Mouse (Mus musculus): ENCODE results near the gene Pacsin3. TPM values are rescaled to one million over a fixed set of nuclear protein-coding genes. Genes with fewer than 3 reads are reported as not detected.

Pacsin3 gene
- polyA plus RNA-seq, 2 experiments, result 43.2 to 73.8 TPM

DNA sequence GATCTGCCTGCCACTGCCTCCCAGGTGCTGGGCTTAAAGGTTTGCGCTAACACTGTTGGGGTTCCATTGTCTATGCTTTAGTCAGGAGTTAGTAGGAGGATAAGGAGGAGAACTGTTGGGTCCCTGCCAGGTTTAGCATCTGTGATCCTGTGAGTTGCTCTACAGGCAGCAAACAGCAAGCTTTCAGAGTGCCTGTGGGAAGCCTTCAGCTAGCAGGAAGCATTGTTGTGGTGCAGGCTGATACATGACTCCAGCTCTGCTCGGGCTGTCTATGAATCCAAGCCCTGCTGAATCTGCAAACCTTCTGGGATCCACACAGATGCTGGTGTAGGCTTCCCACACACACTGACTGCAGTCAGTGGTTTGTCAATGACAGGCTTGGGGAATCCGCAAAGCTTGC lies 12.3 kb upstream of the Pacsin3 start:
- H3K4me1 ChIP-seq (ENCODE audit: control insufficient read depth, insufficient read depth, low read length), result no peaks in the 10 kb centered on the region
- no peak overlapping the region for H3K27ac ChIP-seq (replicated peaks; ENCODE audit: low read depth, low read length)
- H3K9ac ChIP-seq (ENCODE audit: low read depth, low read length, severe bottlenecking), result no peak overlapping the region
- no peaks in the 10 kb centered on the region for H3K9me3 ChIP-seq (ENCODE audit: control insufficient read depth, low read length)
- H3K4me2 ChIP-seq (replicated peaks; ENCODE audit: low read depth, low read length, severe bottlenecking), result no peak overlapping the region
- no peaks in the 10 kb centered on the region for H3K36me3 ChIP-seq (ENCODE audit: control insufficient read depth, insufficient read depth, low read length)
- ATAC-seq (ENCODE audit: low FRiP score, low read depth) (no peak), DNase-seq (ENCODE audit: low spot score) (peak; percentile 63)
- 66% methylated on average over 3 of the region's 3 CpGs for WGBS
- no peak for TF ChIP-seq POLR2A (IDR thresholded peaks at IDR 0.05; ENCODE audit: borderline replicate concordance, extremely low read depth, insufficient read depth, insufficient read length)
- no peaks in the 10 kb centered on the region for H3K27me3 ChIP-seq (ENCODE audit: control insufficient read depth, insufficient read depth, low read length)
- H3K4me3 ChIP-seq (replicated peaks; ENCODE audit: low read length), result no peak overlapping the region

DNA sequence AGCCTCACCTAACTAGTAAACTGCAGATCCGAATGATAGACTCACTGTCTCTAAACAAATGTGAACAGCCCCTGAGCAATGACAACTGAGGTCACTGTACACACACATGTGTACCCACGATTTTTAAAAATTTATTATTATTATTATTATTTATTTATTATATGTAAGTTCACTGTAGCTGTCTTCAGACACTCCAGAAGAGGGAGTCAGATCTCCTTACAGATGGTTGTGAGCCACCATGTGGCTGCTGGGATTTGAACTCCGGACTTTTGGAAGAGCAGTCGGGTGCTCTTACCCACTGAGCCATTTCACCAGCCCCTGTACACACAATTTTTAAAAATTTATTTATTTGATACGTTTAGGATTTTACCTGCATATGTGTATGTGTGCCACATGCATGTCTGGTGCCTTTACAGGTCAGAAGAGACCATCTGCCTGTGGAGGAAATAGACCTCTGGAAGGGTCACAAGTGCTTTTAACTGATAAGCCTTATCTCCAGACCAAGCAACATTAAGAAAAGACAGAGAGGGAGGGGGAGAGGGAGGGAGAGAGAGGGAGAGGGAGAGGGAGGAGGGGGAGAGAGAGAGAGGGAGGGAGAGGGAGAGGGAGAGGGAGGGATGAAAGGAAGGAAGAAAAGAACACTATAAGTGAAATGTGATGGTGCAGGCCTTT lies 11.1 kb upstream of the Pacsin3 start:
- WGBS, result 79% methylated on average over 5 of the region's 5 CpGs
- TF ChIP-seq POLR2A (IDR thresholded peaks at IDR 0.05; ENCODE audit: borderline replicate concordance, extremely low read depth, insufficient read depth, insufficient read length), result no peak
- no peak for ATAC-seq (ENCODE audit: low FRiP score, low read depth)
- H3K9ac ChIP-seq (ENCODE audit: low read depth, low read length, severe bottlenecking), result no peak overlapping the region
- H3K27me3 ChIP-seq (ENCODE audit: control insufficient read depth, insufficient read depth, low read length), result no peaks in the 10 kb centered on the region
- no peak overlapping the region for H3K27ac ChIP-seq (replicated peaks; ENCODE audit: low read depth, low read length)
- no peaks in the 10 kb centered on the region for H3K9me3 ChIP-seq (ENCODE audit: control insufficient read depth, low read length)
- no peak overlapping the region for H3K4me2 ChIP-seq (replicated peaks; ENCODE audit: low read depth, low read length, severe bottlenecking)
- H3K4me1 ChIP-seq (ENCODE audit: control insufficient read depth, insufficient read depth, low read length), result no peaks in the 10 kb centered on the region
- no peak for DNase-seq (ENCODE audit: low spot score)
- no peak overlapping the region for H3K4me3 ChIP-seq (replicated peaks; ENCODE audit: low read length)
- no peaks in the 10 kb centered on the region for H3K36me3 ChIP-seq (ENCODE audit: control insufficient read depth, insufficient read depth, low read length)

DNA sequence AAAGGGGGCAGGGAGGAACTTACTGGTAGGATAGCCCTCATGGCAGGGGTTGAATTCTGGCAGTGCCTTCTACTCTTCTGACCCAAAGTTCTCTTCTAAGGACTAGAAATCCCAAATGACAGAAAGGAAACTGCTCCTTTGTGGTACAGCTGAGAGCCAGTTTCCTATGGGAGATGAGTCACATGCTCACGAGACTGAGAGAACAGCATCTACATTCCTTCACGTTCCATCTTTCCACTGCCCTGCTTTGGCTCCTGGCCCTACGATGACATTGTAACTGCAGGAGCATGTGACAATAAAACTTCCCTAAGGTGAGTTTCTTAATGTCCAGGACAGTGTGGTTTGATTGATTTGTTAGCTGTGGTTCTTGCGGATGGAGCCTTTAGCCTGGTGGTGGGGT lies 7.4 kb upstream of the Pacsin3 start:
- Histone ChIP-seq H3K27ac (replicated peaks; ENCODE audit: low read depth, low read length) (no peak overlapping the region), H3K4me2 (replicated peaks; ENCODE audit: low read depth, low read length, severe bottlenecking) (no peak overlapping the region), H3K9ac (ENCODE audit: low read depth, low read length, severe bottlenecking) (no peak overlapping the region), H3K27me3 (ENCODE audit: control insufficient read depth, insufficient read depth, low read length) (no peaks in the 10 kb centered on the region), H3K36me3 (ENCODE audit: control insufficient read depth, insufficient read depth, low read length) (no peaks in the 10 kb centered on the region), H3K9me3 (ENCODE audit: control insufficient read depth, low read length) (no peaks in the 10 kb centered on the region), H3K4me3 (replicated peaks; ENCODE audit: low read length) (no peak overlapping the region), H3K4me1 (ENCODE audit: control insufficient read depth, insufficient read depth, low read length) (no peaks in the 10 kb centered on the region)
- DNase-seq (ENCODE audit: low spot score) (no peak), ATAC-seq (ENCODE audit: low FRiP score, low read depth) (no peak)
- TF ChIP-seq POLR2A (IDR thresholded peaks at IDR 0.05; ENCODE audit: borderline replicate concordance, extremely low read depth, insufficient read depth, insufficient read length), result no peak
- WGBS, result 79% methylated on average over 4 of the region's 4 CpGs

DNA sequence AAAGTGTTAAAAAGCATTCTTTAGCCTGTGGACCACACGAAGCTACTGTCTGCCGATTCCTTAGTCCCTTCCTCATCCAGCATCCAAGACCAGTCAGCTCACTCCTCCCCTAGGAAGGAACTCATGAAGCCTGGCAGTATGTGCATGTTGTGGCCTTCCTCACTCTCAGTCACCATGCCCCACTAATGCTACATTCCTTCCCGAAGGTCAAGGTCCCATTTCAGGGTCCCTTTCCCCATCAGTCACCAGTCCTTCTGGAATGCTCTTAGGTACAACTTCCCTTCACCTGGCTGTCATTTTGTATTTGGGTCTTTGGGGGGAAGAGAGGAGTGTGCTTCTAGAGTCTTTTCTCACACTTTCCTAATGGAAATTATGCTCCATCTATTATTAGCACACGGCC lies 3.8 kb upstream of the Pacsin3 start:
- H3K9ac ChIP-seq (ENCODE audit: low read depth, low read length, severe bottlenecking), result no peak overlapping the region
- no peaks in the 10 kb centered on the region for H3K9me3 ChIP-seq (ENCODE audit: control insufficient read depth, low read length)
- H3K4me2 ChIP-seq (replicated peaks; ENCODE audit: low read depth, low read length, severe bottlenecking), result no peak overlapping the region
- no peak overlapping the region for H3K4me3 ChIP-seq (replicated peaks; ENCODE audit: low read length)
- TF ChIP-seq POLR2A (IDR thresholded peaks at IDR 0.05; ENCODE audit: borderline replicate concordance, extremely low read depth, insufficient read depth, insufficient read length), result no peak
- H3K27me3 ChIP-seq (ENCODE audit: control insufficient read depth, insufficient read depth, low read length), result peaks cover 19% of the 10 kb centered on the region; the same call in 1 of the 2 replicates
- 72% methylated on average over 4 of the region's 4 CpGs for WGBS
- ATAC-seq (ENCODE audit: low FRiP score, low read depth), result no peak
- H3K4me1 ChIP-seq (ENCODE audit: control insufficient read depth, insufficient read depth, low read length), result peaks cover 8% of the 10 kb centered on the region
- no peak for DNase-seq (ENCODE audit: low spot score)
- no peak overlapping the region for H3K27ac ChIP-seq (replicated peaks; ENCODE audit: low read depth, low read length)
- H3K36me3 ChIP-seq (ENCODE audit: control insufficient read depth, insufficient read depth, low read length), result no peaks in the 10 kb centered on the region

DNA sequence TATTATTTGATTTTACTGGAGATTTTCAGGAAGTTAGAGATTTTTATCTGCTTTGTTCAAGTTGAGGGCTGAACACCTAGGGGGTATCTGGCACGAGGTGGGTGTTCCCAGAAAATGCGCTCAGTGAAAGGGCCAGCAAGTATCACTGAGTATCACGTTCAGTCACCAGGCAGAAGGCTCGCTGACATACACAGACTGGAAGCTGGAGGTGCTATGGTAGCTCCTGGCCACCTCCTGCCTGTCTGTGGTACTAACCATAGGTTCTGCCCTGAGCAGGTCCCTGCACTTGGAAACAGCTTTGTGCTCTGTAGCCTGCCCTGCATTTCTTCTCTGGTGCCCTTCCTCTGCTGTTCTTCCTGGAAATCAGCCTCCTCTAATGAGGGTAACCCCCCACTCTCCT lies 3.2 kb upstream of the Pacsin3 start:
- Histone ChIP-seq H3K4me2 (replicated peaks; ENCODE audit: low read depth, low read length, severe bottlenecking) (no peak overlapping the region), H3K4me3 (replicated peaks; ENCODE audit: low read length) (no peak overlapping the region), H3K4me1 (ENCODE audit: control insufficient read depth, insufficient read depth, low read length) (peaks cover 8% of the 10 kb centered on the region), H3K27ac (replicated peaks; ENCODE audit: low read depth, low read length) (no peak overlapping the region), H3K9ac (ENCODE audit: low read depth, low read length, severe bottlenecking) (no peak overlapping the region), H3K9me3 (ENCODE audit: control insufficient read depth, low read length) (no peaks in the 10 kb centered on the region), H3K27me3 (ENCODE audit: control insufficient read depth, insufficient read depth, low read length) (peaks cover 19% of the 10 kb centered on the region; the same call in 1 of the 2 replicates), H3K36me3 (ENCODE audit: control insufficient read depth, insufficient read depth, low read length) (no peaks in the 10 kb centered on the region)
- DNase-seq (ENCODE audit: low spot score) (no peak), ATAC-seq (ENCODE audit: low FRiP score, low read depth) (no peak)
- 43% methylated on average over 4 of the region's 4 CpGs for WGBS
- TF ChIP-seq POLR2A (IDR thresholded peaks at IDR 0.05; ENCODE audit: borderline replicate concordance, extremely low read depth, insufficient read depth, insufficient read length), result no peak

Data from limb, embryonic 14.5 days (tissue).